Mouse (Mus musculus): ENCODE measurements at regions not wholly inside any gene's neighbourhood (a gene's known extent, or its start where the extent isn't known, plus 50 kb on each side); places are given as distances from the start of the nearest gene placed in this dataset.
A peak's percentile ranks its signal among the peaks of the same experiment; 100 is the strongest.

- DNase-seq = no peak
Measured at GRCm38 (mm10) chr1:137852262-137852661, 323.2 kb downstream of the Ptprc start.

- peak; percentile 71 to 87 for DNase-seq
Measured at GRCm38 (mm10) chr1:137847311-137847923, 328.1 kb downstream of the Ptprc start.

GRCm38 (mm10) chr1:137846857-137847256, 328.7 kb downstream of the Ptprc start:
- DNase-seq = peak; percentile 12 to 44

- DNase-seq = peak; percentile 26 to 66
Measured at GRCm38 (mm10) chr1:137840531-137840930, 335.0 kb downstream of the Ptprc start.

- DNase-seq = no peak
Measured at GRCm38 (mm10) chr1:137839703-137840102, 335.8 kb downstream of the Ptprc start.

- no peak for DNase-seq
Measured at GRCm38 (mm10) chr1:137839263-137839662, 336.2 kb downstream of the Ptprc start.

GRCm38 (mm10) chr1:137838357-137838756, 337.2 kb downstream of the Ptprc start:
- no peak for DNase-seq

- no peak for DNase-seq
Measured at GRCm38 (mm10) chr1:137833535-137833934, 342.0 kb downstream of the Ptprc start.

GRCm38 (mm10) chr1:137831284-137831683, 344.2 kb downstream of the Ptprc start:
- DNase-seq = no peak

GRCm38 (mm10) chr1:137827379-137827778, 348.1 kb downstream of the Ptprc start:
- no peak for DNase-seq

GRCm38 (mm10) chr1:137815401-137815888, 360.1 kb downstream of the Ptprc start:
- peak in 1 of 2 experiments; percentile 3 for DNase-seq

GRCm38 (mm10) chr1:137814556-137814955, 361.0 kb downstream of the Ptprc start:
- DNase-seq = no peak

GRCm38 (mm10) chr1:137813716-137814115, 361.8 kb downstream of the Ptprc start:
- no peak for DNase-seq

GRCm38 (mm10) chr1:137811981-137812380, 363.5 kb downstream of the Ptprc start:
- DNase-seq = no peak

- DNase-seq = no peak
Measured at GRCm38 (mm10) chr1:137806742-137807141, 368.8 kb downstream of the Ptprc start.

- no peak for DNase-seq
Measured at GRCm38 (mm10) chr1:137806252-137806651, 369.3 kb downstream of the Ptprc start.

GRCm38 (mm10) chr1:137802119-137802518, 373.4 kb downstream of the Ptprc start:
- no peak for DNase-seq

GRCm38 (mm10) chr1:137800752-137801151, 374.8 kb downstream of the Ptprc start:
- no peak for DNase-seq

- no peak for DNase-seq
Measured at GRCm38 (mm10) chr1:137788789-137789188, 386.7 kb downstream of the Ptprc start.

- no peak for DNase-seq
Measured at GRCm38 (mm10) chr1:137786653-137787052, 388.9 kb downstream of the Ptprc start.

GRCm38 (mm10) chr1:137774586-137774985, 400.9 kb downstream of the Ptprc start:
- DNase-seq = no peak

- DNase-seq = no peak
Measured at GRCm38 (mm10) chr1:137760797-137761196, 414.7 kb downstream of the Ptprc start.

GRCm38 (mm10) chr1:137751446-137751961, 424.0 kb downstream of the Ptprc start:
- DNase-seq = no peak

GRCm38 (mm10) chr1:137750894-137751293, 424.6 kb downstream of the Ptprc start:
- DNase-seq = no peak

- DNase-seq = no peak
Measured at GRCm38 (mm10) chr1:137746129-137746528, 429.4 kb downstream of the Ptprc start.
